Mouse (Mus musculus): ENCODE measurements around the gene Hbb-bh2.

DNA sequence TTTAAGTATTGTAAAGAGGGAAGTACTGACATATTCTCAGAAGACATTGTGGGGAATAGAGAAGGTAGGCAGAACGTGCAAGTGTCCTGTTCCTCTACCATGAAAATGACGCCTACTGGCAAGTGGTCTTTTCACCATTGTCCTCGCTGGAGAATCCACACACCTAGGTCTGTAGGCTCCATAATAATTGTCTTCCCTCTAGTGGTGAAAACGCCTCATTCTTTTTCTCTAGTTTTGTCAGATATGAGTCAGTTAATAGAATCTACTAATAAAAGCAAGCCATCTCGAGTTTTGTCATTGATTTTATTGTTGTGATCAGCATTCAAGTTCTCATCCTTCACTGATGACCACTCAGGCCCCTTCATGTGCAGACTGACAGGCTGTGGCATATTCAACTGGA lies 34.1 kb upstream of the Hbb-bh2 start:
- TF ChIP-seq CTCF (IDR thresholded peaks at IDR 0.05; ENCODE audit: low read depth) (peak; percentile 60), EP300 (IDR thresholded peaks at IDR 0.05; ENCODE audit: low read depth) (no peak)
